Mouse (Mus musculus): ENCODE results near the gene Lmo4. TPM values are rescaled to one million over a fixed set of nuclear protein-coding genes. Genes with fewer than 3 reads are reported as not detected.
A peak's percentile ranks its signal among the peaks of the same experiment; 100 is the strongest.

Gene Lmo4
- 35.8 and 42.4 TPM in 2 replicates for polyA plus RNA-seq (2016; fragmentation: Nextera tagmentation; extraction: Ambion mirVana)

- Histone ChIP-seq H3K27me3 (ENCODE audit: insufficient read depth, poor library complexity, severe bottlenecking) (no peaks in the 10 kb centered on the region), H3K27ac (peak within 1 kb of the TSS; percentile 97)
- WGBS: under 1% methylated on average over 52 of the region's 76 CpGs
These were observed at the start of gene Lmo4 for GRCm38 (mm10) chr3:144204413-144205311. Gene Lmo4 (minus strand): TSS chr3:144205220.

GRCm38 (mm10) chr3:144254281-144254680 lies 49.3 kb upstream of the Lmo4 start:
- 78% methylated on average over 5 of the region's 5 CpGs for WGBS

More at GRCm38 (mm10) chr3:144204413-144205311, at the start of gene Lmo4:
- Histone ChIP-seq H3K9me3 (no peaks in the 10 kb centered on the region), H3K4me1 (peaks cover 14% of the 10 kb centered on the region; the same call in 1 of the 2 replicates), H3K4me3 (peak within 1 kb of the TSS; percentile 93), H3K36me3 (peaks cover 7% of the 10 kb centered on the region; the same call in 1 of the 2 replicates)
- peak; percentile 91 for DNase-seq (ENCODE audit: low spot score)

GRCm38 (mm10) chr3:144253018-144253417 lies 48.0 kb upstream of the Lmo4 start:
- Histone ChIP-seq H3K36me3 (no peaks in the 10 kb centered on the region), H3K9me3 (no peaks in the 10 kb centered on the region), H3K4me3 (no peak overlapping the region), H3K27ac (no peak overlapping the region), H3K27me3 (ENCODE audit: insufficient read depth, poor library complexity, severe bottlenecking) (no peaks in the 10 kb centered on the region), H3K4me1 (peaks cover 5% of the 10 kb centered on the region; the same call in 1 of the 2 replicates)
- 53% methylated on average over 6 of the region's 6 CpGs for WGBS
- DNase-seq (ENCODE audit: low spot score): peak; percentile 41

More at GRCm38 (mm10) chr3:144254281-144254680, 49.3 kb upstream of the Lmo4 start:
- no peak overlapping the region for H3K27ac ChIP-seq
- peak; percentile 51 for DNase-seq (ENCODE audit: low spot score)
- H3K27me3 ChIP-seq (ENCODE audit: insufficient read depth, poor library complexity, severe bottlenecking): no peaks in the 10 kb centered on the region
- H3K9me3 ChIP-seq: no peaks in the 10 kb centered on the region
- H3K4me3 ChIP-seq: no peak overlapping the region
- no peaks in the 10 kb centered on the region for H3K36me3 ChIP-seq
- peaks cover 5% of the 10 kb centered on the region; the same call in 1 of the 2 replicates for H3K4me1 ChIP-seq

- DNase-seq (ENCODE audit: low spot score): no peak
- Histone ChIP-seq H3K36me3 (no peaks in the 10 kb centered on the region), H3K9me3 (no peaks in the 10 kb centered on the region), H3K4me3 (no peak overlapping the region), H3K27me3 (ENCODE audit: insufficient read depth, poor library complexity, severe bottlenecking) (no peaks in the 10 kb centered on the region), H3K27ac (no peak overlapping the region), H3K4me1 (peaks cover 5% of the 10 kb centered on the region; the same call in 1 of the 2 replicates)
- WGBS: 82% methylated on average over 4 of the region's 4 CpGs
These were observed 47.1 kb upstream of the Lmo4 start for GRCm38 (mm10) chr3:144252109-144252508.

DNA sequence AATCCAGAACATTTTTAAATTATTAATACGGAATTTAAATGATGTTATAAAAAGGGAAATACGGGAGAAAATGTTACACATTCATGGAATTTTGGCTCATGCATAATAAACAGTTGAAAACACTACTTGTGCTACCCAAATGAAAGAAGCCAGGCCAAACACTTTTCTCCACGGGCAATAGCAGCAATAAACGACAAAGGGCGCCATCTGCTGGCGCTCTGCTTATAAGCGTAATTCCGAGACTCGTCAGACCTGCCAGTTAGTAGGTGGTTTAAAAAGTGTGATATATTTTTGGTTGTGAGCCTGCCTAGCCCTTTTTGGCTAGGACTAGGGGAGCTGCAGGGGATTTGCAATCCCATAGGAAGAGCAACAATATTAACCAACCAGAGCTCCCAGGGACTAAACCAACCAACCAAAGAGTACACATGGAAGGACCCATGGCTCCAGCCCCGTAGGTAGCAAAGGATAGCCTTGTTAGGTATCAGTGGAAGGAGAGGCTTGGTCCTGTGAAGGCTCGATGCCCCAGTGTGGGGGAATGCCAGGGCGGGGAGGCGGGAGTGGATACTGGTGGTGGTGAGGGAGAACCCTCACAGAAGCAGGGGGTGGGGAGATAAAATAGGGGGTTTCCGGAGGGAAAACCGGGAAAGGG lies 37.1 kb upstream of the Lmo4 start:
- 26% methylated on average over 15 of the region's 15 CpGs for WGBS
- H3K4me1 ChIP-seq: no peaks in the 10 kb centered on the region
- H3K9me3 ChIP-seq: no peaks in the 10 kb centered on the region
- DNase-seq (ENCODE audit: low spot score): no peak
- no peaks in the 10 kb centered on the region for H3K27me3 ChIP-seq (ENCODE audit: insufficient read depth, poor library complexity, severe bottlenecking)
- no peak overlapping the region for H3K27ac ChIP-seq
- no peak overlapping the region for H3K4me3 ChIP-seq
- H3K36me3 ChIP-seq: no peaks in the 10 kb centered on the region

- 87% methylated on average over 3 of the region's 3 CpGs for WGBS
- H3K4me3 ChIP-seq: no peak overlapping the region
- no peaks in the 10 kb centered on the region for H3K36me3 ChIP-seq
- DNase-seq (ENCODE audit: low spot score): no peak
- no peaks in the 10 kb centered on the region for H3K27me3 ChIP-seq (ENCODE audit: insufficient read depth, poor library complexity, severe bottlenecking)
- no peaks in the 10 kb centered on the region for H3K9me3 ChIP-seq
- no peaks in the 10 kb centered on the region; the same call in 1 of the 2 replicates for H3K4me1 ChIP-seq
- no peak overlapping the region for H3K27ac ChIP-seq
These were observed 36.1 kb upstream of the Lmo4 start for GRCm38 (mm10) chr3:144241161-144241560.

DNA sequence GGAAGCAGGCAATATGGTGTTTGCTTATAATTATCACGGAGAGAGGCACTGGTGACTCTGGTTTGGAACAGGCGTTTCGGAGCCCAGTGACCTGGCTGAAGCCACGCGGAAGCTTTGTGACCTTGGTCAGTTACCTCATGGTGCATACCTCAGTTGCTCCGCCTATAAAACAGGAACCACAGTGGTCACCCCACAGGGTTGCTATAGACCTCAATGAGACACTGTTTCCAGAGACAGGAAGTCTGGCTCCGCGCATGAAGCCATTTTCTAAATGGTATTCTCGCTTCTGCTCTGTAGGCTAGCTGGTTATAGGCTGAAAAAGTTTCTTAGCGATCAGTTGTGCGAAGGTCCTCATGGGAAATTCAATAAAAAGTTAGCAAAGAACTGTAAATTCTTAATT lies 33.5 kb upstream of the Lmo4 start:
- Histone ChIP-seq H3K27ac (no peak overlapping the region), H3K9me3 (no peaks in the 10 kb centered on the region), H3K4me3 (no peak overlapping the region), H3K27me3 (ENCODE audit: insufficient read depth, poor library complexity, severe bottlenecking) (no peaks in the 10 kb centered on the region), H3K4me1 (peaks cover 3% of the 10 kb centered on the region), H3K36me3 (no peaks in the 10 kb centered on the region)
- WGBS: 89% methylated on average over 11 of the region's 11 CpGs
- DNase-seq (ENCODE audit: low spot score): no peak

- H3K9me3 ChIP-seq: no peaks in the 10 kb centered on the region
- H3K36me3 ChIP-seq: no peaks in the 10 kb centered on the region
- H3K27me3 ChIP-seq (ENCODE audit: insufficient read depth, poor library complexity, severe bottlenecking): no peaks in the 10 kb centered on the region
- DNase-seq (ENCODE audit: low spot score): no peak
- peak overlapping the region; percentile 56; the same call in 1 of the 2 replicates for H3K27ac ChIP-seq
- WGBS: 56% methylated on average over 11 of the region's 11 CpGs
- no peak overlapping the region for H3K4me3 ChIP-seq
- H3K4me1 ChIP-seq: peaks cover 27% of the 10 kb centered on the region
These were observed 27.5 kb upstream of the Lmo4 start for GRCm38 (mm10) chr3:144232347-144233008.

DNA sequence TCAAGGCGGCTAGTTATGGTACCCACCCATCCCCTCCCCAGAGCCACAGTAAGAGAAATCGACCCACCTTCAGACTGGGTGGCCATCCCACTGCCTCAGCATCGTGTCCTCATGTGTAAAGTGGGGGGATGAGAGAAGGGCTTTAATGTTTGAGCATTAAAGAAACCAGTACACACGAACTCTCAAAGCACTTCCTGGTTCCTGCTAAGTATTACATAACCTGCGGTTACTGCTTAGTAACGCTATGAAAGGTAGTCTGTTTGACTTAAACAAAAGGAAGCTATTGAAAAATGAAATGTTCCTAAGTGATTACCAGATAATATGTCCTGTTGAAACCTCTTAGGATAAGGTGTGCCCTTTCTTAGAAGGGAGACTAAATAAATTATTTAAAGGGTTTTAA lies 26.9 kb upstream of the Lmo4 start:
- Histone ChIP-seq H3K27me3 (ENCODE audit: insufficient read depth, poor library complexity, severe bottlenecking) (no peaks in the 10 kb centered on the region), H3K9me3 (no peaks in the 10 kb centered on the region), H3K4me3 (no peak overlapping the region), H3K27ac (peak overlapping the region; percentile 67; the same call in 1 of the 2 replicates), H3K4me1 (peaks cover 27% of the 10 kb centered on the region), H3K36me3 (no peaks in the 10 kb centered on the region)
- 83% methylated on average over 6 of the region's 6 CpGs for WGBS
- no peak for DNase-seq (ENCODE audit: low spot score)

DNA sequence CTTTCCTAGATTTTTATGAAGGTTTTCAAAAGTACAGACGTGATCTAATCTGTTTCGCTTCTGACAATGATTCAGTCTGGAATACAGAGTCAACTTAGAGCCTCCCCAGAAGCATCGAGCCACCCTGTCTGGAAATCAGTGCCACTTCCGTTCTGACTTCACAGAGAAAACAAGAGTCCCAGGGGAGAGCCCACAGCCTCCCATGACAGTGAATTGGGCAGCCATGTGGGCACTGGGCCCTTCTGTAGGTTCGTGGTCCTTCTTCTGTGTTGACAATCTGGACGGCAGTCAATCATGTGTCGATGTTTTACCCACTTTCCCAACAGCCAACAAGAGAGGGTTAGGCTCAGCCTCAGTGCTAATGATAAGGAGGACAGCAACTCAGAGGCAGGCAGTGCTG lies 26.4 kb upstream of the Lmo4 start:
- Histone ChIP-seq H3K9me3 (no peaks in the 10 kb centered on the region), H3K27ac (peak overlapping the region; percentile 67; the same call in 1 of the 2 replicates), H3K27me3 (ENCODE audit: insufficient read depth, poor library complexity, severe bottlenecking) (no peaks in the 10 kb centered on the region), H3K36me3 (no peaks in the 10 kb centered on the region), H3K4me1 (peaks cover 27% of the 10 kb centered on the region), H3K4me3 (no peak overlapping the region)
- DNase-seq (ENCODE audit: low spot score): no peak
- WGBS: 70% methylated on average over 7 of the region's 7 CpGs

- H3K27ac ChIP-seq: peak overlapping the region; percentile 10; the same call in 1 of the 2 replicates
- H3K4me1 ChIP-seq: peaks cover 27% of the 10 kb centered on the region
- no peaks in the 10 kb centered on the region for H3K36me3 ChIP-seq
- no peaks in the 10 kb centered on the region for H3K27me3 ChIP-seq (ENCODE audit: insufficient read depth, poor library complexity, severe bottlenecking)
- 47% methylated on average over 9 of the region's 9 CpGs for WGBS
- H3K9me3 ChIP-seq: no peaks in the 10 kb centered on the region
- no peak for DNase-seq (ENCODE audit: low spot score)
- no peak overlapping the region for H3K4me3 ChIP-seq
These were observed 25.0 kb upstream of the Lmo4 start for GRCm38 (mm10) chr3:144230016-144230415.

GRCm38 (mm10) chr3:144229312-144229711 lies 24.3 kb upstream of the Lmo4 start:
- DNase-seq (ENCODE audit: low spot score): no peak
- Histone ChIP-seq H3K27me3 (ENCODE audit: insufficient read depth, poor library complexity, severe bottlenecking) (no peaks in the 10 kb centered on the region), H3K9me3 (no peaks in the 10 kb centered on the region), H3K27ac (no peak overlapping the region), H3K4me1 (peaks cover 26% of the 10 kb centered on the region), H3K36me3 (no peaks in the 10 kb centered on the region), H3K4me3 (no peak overlapping the region)
- WGBS: 78% methylated on average over 7 of the region's 7 CpGs
